Mouse (Mus musculus): ENCODE results near the gene Slc12a5. TPM values are rescaled to one million over a fixed set of nuclear protein-coding genes. Genes with fewer than 3 reads are reported as not detected.

Slc12a5 gene
- total RNA-seq, 2 experiments from 2014 or later = 521 to 559 TPM

DNA sequence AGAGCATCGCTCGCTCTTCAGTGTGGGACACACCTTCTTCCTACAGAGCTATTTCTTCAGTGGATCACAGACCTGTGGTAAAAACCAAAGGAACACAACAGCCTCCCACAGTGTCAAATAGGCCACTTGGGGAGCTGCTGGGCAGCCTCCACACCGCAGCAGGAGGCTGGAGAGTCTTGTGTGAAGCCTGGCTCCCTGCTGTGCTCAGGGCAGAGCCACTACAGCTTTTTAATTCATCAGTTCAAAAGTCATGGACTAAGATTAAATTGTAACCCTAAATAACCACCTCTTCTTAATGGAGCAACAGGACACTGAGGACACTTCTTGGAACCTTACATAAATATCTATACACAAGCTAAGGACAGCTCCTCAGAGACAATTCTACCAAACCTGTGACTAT is 42.5 kb downstream of the Slc12a5 start:
- DNase-seq (ENCODE audit: low spot score in 2 of 2) = no peak
- intact Hi-C loops (cut with DNase I) = no loop called here

- intact Hi-C loops (cut with DNase I) = no loop called here
- no peak for DNase-seq (ENCODE audit: low spot score in 2 of 2)
Observed at GRCm38 (mm10) chr2:165004237-165004636, 43.6 kb downstream of the Slc12a5 start.

DNA sequence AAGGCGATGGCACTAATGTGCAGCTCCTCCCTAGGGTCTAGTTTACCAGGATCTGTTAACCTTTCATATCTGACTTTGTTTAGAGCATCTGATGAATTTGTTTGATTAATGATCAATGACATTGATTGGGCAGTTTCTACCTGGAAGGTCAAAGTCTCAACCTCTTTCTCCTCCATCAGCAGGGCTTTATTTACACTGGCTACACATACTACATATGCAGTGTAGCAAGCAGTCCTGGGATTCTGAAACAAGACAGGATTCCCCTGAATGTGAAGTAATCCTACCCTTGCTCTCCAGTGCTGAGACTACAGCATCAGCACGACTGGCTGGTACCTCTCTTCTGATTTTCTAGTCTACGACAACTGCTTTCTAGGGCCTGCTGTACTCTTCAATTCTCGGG is 46.2 kb downstream of the Slc12a5 start:
- no peak for DNase-seq (ENCODE audit: low spot score in 2 of 2)
- intact Hi-C loops (cut with DNase I) = no loop called here

DNA sequence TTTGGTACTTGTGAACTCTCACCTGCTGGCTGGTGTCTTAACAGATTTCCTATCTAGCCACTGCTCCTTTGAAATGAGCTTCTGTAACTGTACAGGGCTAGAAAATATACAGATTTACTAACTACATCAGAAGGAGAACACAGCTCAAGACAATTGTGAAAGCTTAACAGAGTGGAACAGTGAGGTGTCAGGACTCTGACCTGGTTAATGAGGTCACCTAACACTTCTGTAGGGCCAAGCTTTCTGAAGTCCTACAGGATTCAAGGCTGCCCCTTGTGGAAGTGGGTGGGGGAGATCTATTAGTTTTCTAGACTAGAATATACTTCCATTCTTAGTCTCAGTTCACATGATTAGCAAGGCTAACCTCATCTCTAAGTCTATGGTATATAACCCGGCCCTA is 47.4 kb downstream of the Slc12a5 start:
- intact Hi-C loops (cut with DNase I) = no loop called here
- no peak for DNase-seq (ENCODE audit: low spot score in 2 of 2)

GRCm38 (mm10) chr2:165009161-165009560 is 48.6 kb downstream of the Slc12a5 start:
- DNase-seq (ENCODE audit: low spot score in 2 of 2) = no peak
- intact Hi-C loops (cut with DNase I) = no loop called here

DNA sequence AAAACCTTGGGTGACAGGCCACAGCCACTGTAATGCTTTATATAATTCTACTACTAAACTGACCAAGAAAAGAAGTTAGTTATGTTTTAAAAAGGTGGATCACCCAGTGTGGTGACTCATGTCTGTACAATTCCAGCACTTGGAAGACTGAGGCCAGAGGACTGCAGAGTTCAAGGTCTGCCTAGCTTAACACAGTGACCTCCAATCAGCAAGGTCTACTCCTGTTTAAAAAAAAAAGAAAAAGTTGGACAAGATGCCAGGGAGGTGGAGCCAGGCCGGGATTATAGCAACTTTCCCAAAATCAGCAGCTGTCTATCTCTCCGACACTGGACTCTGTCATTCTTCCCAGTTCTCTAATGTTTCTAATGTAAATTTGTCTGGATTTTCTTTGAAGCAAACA is 49.0 kb downstream of the Slc12a5 start:
- intact Hi-C loops (cut with DNase I) = no loop called here
- DNase-seq (ENCODE audit: low spot score in 2 of 2) = no peak

DNA sequence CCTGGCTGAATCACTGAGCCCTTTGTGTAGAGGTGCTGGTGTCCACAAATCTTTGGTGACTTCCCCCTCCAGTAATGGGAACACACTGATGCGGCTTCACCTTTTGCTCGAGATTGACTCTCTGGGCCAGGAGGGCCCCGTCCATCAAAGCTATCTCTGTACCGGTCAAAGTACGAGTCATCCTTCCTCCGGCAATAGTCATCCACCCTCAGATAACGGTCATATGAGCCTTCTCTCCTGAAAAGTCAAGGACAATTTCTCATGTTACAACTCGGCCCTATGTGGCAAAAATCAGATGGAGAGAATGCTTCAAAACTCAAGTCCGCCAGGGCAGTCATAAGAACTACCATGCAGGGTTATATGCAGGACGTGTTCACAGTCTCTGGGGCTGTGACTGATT is 49.7 kb downstream of the Slc12a5 start:
- intact Hi-C loops (cut with DNase I) = no loop called here

GRCm38 (mm10) chr2:165014935-165015334 is 54.3 kb downstream of the Slc12a5 start:
- DNase-seq (ENCODE audit: low spot score in 2 of 2) = no peak
- intact Hi-C loops (cut with DNase I) = no loop called here

More for the DNA sequence above, 49.7 kb downstream of the Slc12a5 start:
- no peak for DNase-seq (ENCODE audit: low spot score in 2 of 2)

DNA sequence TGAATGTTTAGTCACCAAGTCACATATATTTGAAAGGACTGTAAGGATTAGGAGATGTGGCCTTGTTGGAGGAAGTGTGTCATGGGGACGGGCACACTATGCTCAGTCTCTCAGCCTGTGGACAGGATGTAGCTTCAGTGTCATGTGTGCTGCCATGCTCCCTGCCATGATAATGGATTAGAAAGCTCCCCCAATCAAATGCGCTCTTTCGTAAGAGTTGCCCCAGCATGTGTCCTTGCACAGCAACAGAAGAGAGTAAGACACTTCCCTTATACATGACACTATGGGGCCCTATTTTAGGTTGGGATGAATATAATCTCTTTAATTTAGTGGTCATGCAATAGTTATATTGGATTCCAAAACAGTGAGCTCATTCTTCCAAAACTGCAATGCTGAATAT is 59.9 kb downstream of the Slc12a5 start:
- no peak for DNase-seq (ENCODE audit: low spot score in 2 of 2)
- intact Hi-C loops (cut with DNase I) = no loop called here

GRCm38 (mm10) chr2:165027163-165027562 is 66.6 kb downstream of the Slc12a5 start:
- no peak for DNase-seq (ENCODE audit: low spot score in 2 of 2)
- intact Hi-C loops (cut with DNase I) = no loop called here

DNA sequence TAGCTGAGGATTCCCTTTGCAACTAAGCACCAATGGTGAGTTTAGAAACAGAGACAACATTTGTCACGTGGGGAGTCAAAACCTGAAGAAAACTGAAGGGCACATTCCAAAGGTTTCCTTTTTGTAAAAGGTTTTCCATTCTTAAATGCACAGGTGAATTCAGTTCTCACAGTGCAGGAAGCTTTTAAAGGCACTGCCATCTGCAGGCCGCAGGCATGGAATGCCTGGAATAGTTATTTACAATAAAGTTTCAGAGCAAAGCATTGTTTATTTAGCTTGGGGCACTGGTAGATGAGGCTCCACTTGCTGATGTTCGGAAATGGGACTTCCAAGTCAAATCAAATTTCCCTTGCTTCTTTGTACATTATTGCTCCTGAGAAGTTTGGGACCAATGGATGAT is 71.9 kb downstream of the Slc12a5 start:
- intact Hi-C loops (cut with DNase I) = no loop called here

DNA sequence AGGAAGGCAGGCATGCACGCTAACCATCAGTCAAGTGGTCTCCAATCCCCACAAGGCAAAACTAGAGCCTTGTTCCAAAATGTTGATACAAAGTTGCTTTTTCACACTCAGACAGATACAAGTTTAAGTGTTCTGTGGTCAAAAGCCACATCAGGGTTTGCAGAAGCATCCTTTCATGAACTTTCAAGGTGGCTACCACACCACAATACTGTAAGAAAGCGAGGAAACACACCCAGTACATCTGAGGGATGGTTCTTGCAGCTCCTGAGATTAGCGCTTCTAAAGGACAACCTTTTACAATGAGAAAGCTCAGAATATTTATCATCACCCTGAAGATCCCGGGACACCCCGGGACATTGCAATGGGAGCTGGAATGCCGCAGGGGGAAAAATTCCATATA is 72.7 kb downstream of the Slc12a5 start:
- intact Hi-C loops (cut with DNase I) = no loop called here
- DNase-seq (ENCODE audit: low spot score in 2 of 2) = no peak

More for the DNA sequence above, 71.9 kb downstream of the Slc12a5 start:
- DNase-seq (ENCODE audit: low spot score in 2 of 2) = no peak

GRCm38 (mm10) chr2:165034131-165035057 is 73.8 kb downstream of the Slc12a5 start, which contains the start of gene Ncoa5:
TSS of gene Ncoa5 (minus strand) at chr2:165034867.
- peak; percentile 99 for DNase-seq (ENCODE audit: low spot score in 2 of 2)
- intact Hi-C loops (cut with DNase I) = loop anchor here (2.0 kb wide), 2 partner anchors 66 to 122 kb away; no protein-coding TSS in a partner anchor

- DNase-seq (ENCODE audit: low spot score in 2 of 2) = no peak
- intact Hi-C loops (cut with DNase I) = loop anchor here (2.0 kb wide), 2 partner anchors 66 to 122 kb away; no protein-coding TSS in a partner anchor
Observed at GRCm38 (mm10) chr2:165035058-165035431, 74.4 kb downstream of the Slc12a5 start.

DNA sequence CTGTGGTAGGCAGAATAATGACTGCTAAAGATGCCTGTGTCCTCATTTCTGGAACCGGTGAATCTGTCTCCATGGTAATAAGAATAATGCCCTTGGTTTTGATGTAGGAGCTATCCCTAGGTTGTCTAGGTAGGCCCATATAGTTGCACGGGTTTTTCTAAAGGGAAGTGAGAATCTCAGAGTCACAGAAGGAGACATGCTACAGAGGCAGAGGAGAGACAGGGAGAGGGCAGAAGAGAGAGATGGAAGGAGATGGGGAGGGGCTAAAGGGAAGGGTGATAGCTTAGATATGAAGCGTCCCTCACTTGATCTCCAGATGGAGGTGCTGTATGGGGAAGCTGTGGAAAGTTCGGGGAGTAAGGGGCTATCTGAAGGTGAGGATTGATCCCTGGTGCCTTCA is 76.8 kb downstream of the Slc12a5 start:
- intact Hi-C loops (cut with DNase I) = no loop called here
- DNase-seq (ENCODE audit: low spot score in 2 of 2) = no peak

- no peak for DNase-seq (ENCODE audit: low spot score in 2 of 2)
- intact Hi-C loops (cut with DNase I) = no loop called here
Observed at GRCm38 (mm10) chr2:165042126-165042525, 81.5 kb downstream of the Slc12a5 start.

DNA sequence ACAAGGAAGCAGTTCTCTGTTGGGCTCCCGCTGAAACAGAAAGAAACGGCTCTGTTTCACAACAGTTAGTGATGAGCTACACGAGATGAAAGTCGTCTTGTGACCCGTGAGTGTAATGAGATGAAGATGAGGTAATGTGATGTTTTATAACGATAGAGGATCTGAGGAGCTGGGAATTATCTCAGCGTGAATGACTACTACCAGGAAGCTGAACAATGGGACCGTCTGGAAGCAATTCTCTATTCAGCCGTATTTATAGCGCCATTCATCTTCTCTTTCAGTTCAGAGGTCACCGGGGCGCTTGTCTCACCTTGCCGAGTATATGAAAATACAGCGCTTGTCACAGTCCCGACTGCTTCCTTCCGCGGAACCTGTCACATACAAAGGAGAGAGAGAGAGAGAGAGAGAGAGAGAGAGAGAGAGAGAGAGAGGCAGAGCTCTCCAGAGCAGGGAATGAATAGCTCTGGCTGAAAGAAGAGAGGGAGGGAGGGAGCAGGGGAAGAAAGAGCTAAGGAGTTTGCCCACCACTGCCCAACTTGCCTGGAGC is 82.6 kb downstream of the Slc12a5 start:
- DNase-seq (ENCODE audit: low spot score in 2 of 2) = no peak
- intact Hi-C loops (cut with DNase I) = no loop called here

DNA sequence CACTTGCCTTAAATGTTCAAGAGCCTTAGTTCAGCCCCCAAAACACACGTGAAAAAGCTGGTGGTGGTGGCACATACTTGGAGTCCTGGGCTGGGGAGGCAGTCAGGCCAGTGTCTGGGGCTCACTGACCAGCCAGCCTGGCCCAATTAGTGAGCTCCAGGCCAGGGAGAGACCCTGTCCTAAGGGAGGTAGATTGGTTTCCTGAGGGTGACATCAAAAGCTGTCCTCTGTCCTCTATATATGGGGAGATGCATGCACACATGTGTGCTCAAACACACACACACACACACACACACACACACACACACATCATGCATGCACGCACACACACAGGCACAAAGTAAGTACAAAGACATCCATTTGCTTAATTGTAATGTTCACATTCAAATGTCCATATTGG is 83.1 kb downstream of the Slc12a5 start:
- no peak for DNase-seq (ENCODE audit: low spot score in 2 of 2)
- intact Hi-C loops (cut with DNase I) = no loop called here

DNA sequence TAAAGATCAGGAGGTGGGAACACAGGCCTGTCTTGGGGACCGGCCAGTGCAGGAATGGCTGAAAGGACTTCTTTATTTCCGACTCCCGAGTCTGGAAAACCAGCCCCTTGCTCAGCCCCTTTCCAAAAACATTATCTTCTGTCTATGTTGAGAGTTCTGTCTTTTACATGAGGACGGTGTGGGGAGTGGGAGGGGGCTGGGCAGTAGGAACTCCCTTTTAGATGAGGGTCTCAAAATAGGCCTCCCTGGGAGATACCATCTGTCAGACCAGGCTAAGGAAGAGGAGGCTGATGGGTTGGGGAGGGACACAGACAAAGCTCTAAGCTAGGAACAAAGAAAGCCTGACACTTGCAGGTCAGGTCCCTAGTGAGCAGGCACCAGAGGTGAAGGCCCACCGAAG is 88.4 kb downstream of the Slc12a5 start:
- DNase-seq (ENCODE audit: low spot score in 2 of 2) = no peak
- intact Hi-C loops (cut with DNase I) = no loop called here
